Mouse (Mus musculus): ENCODE data around the gene 4430402I18Rik. TPM values are rescaled to one million over a fixed set of nuclear protein-coding genes. Genes with fewer than 3 reads are reported as not detected.

Gene 4430402I18Rik
- polyA plus RNA-seq, 1 experiment from 2014 or later: 3.6 TPM

GRCm38 (mm10) chr19:28995366-28995765 is 27.8 kb upstream of the 4430402I18Rik start:
- Histone ChIP-seq H3K4me3 (replicated peaks) (no peak overlapping the region), H3K36me3 (peaks cover 39% of the 10 kb centered on the region), H3K9ac (no peak overlapping the region), H3K4me1 (peaks cover 10% of the 10 kb centered on the region), H3K27me3 (no peaks in the 10 kb centered on the region), H3K27ac (replicated peaks) (no peak overlapping the region), H3K4me2 (replicated peaks) (no peak overlapping the region), H3K9me3 (replicated peaks) (no peaks in the 10 kb centered on the region)
- no peak for ATAC-seq (ENCODE audit: insufficient number of reproducible peaks, low FRiP score, low TSS enrichment, low read depth)
- 82% methylated on average over 5 of the region's 5 CpGs for WGBS

GRCm38 (mm10) chr19:28994870-28995269 is 27.3 kb upstream of the 4430402I18Rik start:
- H3K9ac ChIP-seq: no peak overlapping the region

GRCm38 (mm10) chr19:28991391-28991790 is 23.8 kb upstream of the 4430402I18Rik start:
- H3K9me3 ChIP-seq (replicated peaks): no peaks in the 10 kb centered on the region
- WGBS: 65% methylated on average over 5 of the region's 5 CpGs
- 0 out of 2 replicates have a peak overlapping the region, but pooled peaks have one; percentile 86 for H3K9ac ChIP-seq
- H3K4me3 ChIP-seq (replicated peaks): peak overlapping the region; percentile 96
- H3K4me2 ChIP-seq (replicated peaks): peak overlapping the region; percentile 71
- H3K27me3 ChIP-seq: no peaks in the 10 kb centered on the region
- H3K27ac ChIP-seq (replicated peaks): peak overlapping the region; percentile 93; the same call in 1 of the 2 replicates
- peaks cover 23% of the 10 kb centered on the region for H3K36me3 ChIP-seq
- no peak for ATAC-seq (ENCODE audit: insufficient number of reproducible peaks, low FRiP score, low TSS enrichment, low read depth)
- H3K4me1 ChIP-seq: peaks cover 10% of the 10 kb centered on the region

More at GRCm38 (mm10) chr19:28994870-28995269, 27.3 kb upstream of the 4430402I18Rik start:
- H3K27me3 ChIP-seq: no peaks in the 10 kb centered on the region
- no peaks in the 10 kb centered on the region for H3K9me3 ChIP-seq (replicated peaks)
- no peak overlapping the region for H3K4me2 ChIP-seq (replicated peaks)
- H3K36me3 ChIP-seq: peaks cover 34% of the 10 kb centered on the region
- peak overlapping the region; percentile 52; the same call in 1 of the 2 replicates for H3K27ac ChIP-seq (replicated peaks)
- ATAC-seq (ENCODE audit: insufficient number of reproducible peaks, low FRiP score, low TSS enrichment, low read depth): no peak
- peaks cover 10% of the 10 kb centered on the region for H3K4me1 ChIP-seq
- 72% methylated on average over 7 of the region's 7 CpGs for WGBS
- no peak overlapping the region for H3K4me3 ChIP-seq (replicated peaks)

- ATAC-seq (ENCODE audit: insufficient number of reproducible peaks, low FRiP score, low TSS enrichment, low read depth): peak; percentile 40
- Histone ChIP-seq H3K4me1 (peaks cover 10% of the 10 kb centered on the region), H3K4me2 (replicated peaks) (peak overlapping the region; percentile 71), H3K27ac (replicated peaks) (peak overlapping the region; percentile 93), H3K9ac (peak overlapping the region; percentile 86), H3K9me3 (replicated peaks) (no peaks in the 10 kb centered on the region), H3K36me3 (peaks cover 17% of the 10 kb centered on the region), H3K27me3 (no peaks in the 10 kb centered on the region), H3K4me3 (replicated peaks) (peak overlapping the region; percentile 96)
- WGBS: under 1% methylated on average over 41 of the region's 41 CpGs
These were observed 23.1 kb upstream of the 4430402I18Rik start for GRCm38 (mm10) chr19:28990590-28991221.

- WGBS: under 1% methylated on average over 37 of the region's 37 CpGs
These were observed 22.6 kb upstream of the 4430402I18Rik start, which contains the start of gene Cdc37l1 for GRCm38 (mm10) chr19:28990194-28990589. Gene Cdc37l1 (plus strand): TSS chr19:28990352.

GRCm38 (mm10) chr19:28989515-28989914 is 21.9 kb upstream of the 4430402I18Rik start:
- ATAC-seq (ENCODE audit: insufficient number of reproducible peaks, low FRiP score, low TSS enrichment, low read depth): no peak
- Histone ChIP-seq H3K4me3 (replicated peaks) (peak overlapping the region; percentile 96), H3K36me3 (0 out of 2 replicates have a peak, but pooled peaks cover 5% of the 10 kb centered on the region), H3K27me3 (no peaks in the 10 kb centered on the region), H3K4me1 (peaks cover 10% of the 10 kb centered on the region), H3K9me3 (replicated peaks) (no peaks in the 10 kb centered on the region), H3K9ac (peak overlapping the region; percentile 86), H3K27ac (replicated peaks) (peak overlapping the region; percentile 93; the same call in 1 of the 2 replicates), H3K4me2 (replicated peaks) (peak overlapping the region; percentile 71)
- WGBS: 62% methylated on average over 8 of the region's 8 CpGs

More at GRCm38 (mm10) chr19:28990194-28990589, 22.6 kb upstream of the 4430402I18Rik start, which contains the start of gene Cdc37l1:
- Histone ChIP-seq H3K27ac (replicated peaks) (peak within 1 kb of the TSS; percentile 93), H3K4me2 (replicated peaks) (peak within 1 kb of the TSS; percentile 71), H3K4me1 (peaks cover 10% of the 10 kb centered on the region), H3K9ac (peak within 1 kb of the TSS; percentile 86), H3K27me3 (no peaks in the 10 kb centered on the region), H3K4me3 (replicated peaks) (peak within 1 kb of the TSS; percentile 96), H3K9me3 (replicated peaks) (no peaks in the 10 kb centered on the region), H3K36me3 (peaks cover 12% of the 10 kb centered on the region; the same call in 1 of the 2 replicates)
- peak; percentile 94 for ATAC-seq (ENCODE audit: insufficient number of reproducible peaks, low FRiP score, low TSS enrichment, low read depth)

GRCm38 (mm10) chr19:28982617-28983016 is 15.0 kb upstream of the 4430402I18Rik start:
- no peak overlapping the region for H3K27ac ChIP-seq (replicated peaks)
- no peaks in the 10 kb centered on the region for H3K4me1 ChIP-seq
- H3K36me3 ChIP-seq: no peaks in the 10 kb centered on the region
- no peak overlapping the region for H3K4me3 ChIP-seq (replicated peaks)
- ATAC-seq (ENCODE audit: insufficient number of reproducible peaks, low FRiP score, low TSS enrichment, low read depth): no peak
- no peaks in the 10 kb centered on the region for H3K9me3 ChIP-seq (replicated peaks)
- WGBS: 72% methylated on average over 7 of the region's 7 CpGs
- no peaks in the 10 kb centered on the region for H3K27me3 ChIP-seq
- H3K9ac ChIP-seq: no peak overlapping the region
- no peak overlapping the region for H3K4me2 ChIP-seq (replicated peaks)

- WGBS: 17% methylated on average over 35 of the region's 35 CpGs
- peak overlapping the region; percentile 26; the same call in 1 of the 2 replicates for H3K9ac ChIP-seq
- H3K4me3 ChIP-seq (replicated peaks): peak overlapping the region; percentile 36
These were observed 7.4 kb upstream of the 4430402I18Rik start for GRCm38 (mm10) chr19:28974862-28975611.

GRCm38 (mm10) chr19:28970251-28970650 is 2.7 kb upstream of the 4430402I18Rik start:
- Histone ChIP-seq H3K36me3 (no peaks in the 10 kb centered on the region), H3K4me1 (no peaks in the 10 kb centered on the region), H3K4me2 (replicated peaks) (no peak overlapping the region), H3K27me3 (no peaks in the 10 kb centered on the region), H3K9ac (no peak overlapping the region), H3K27ac (replicated peaks) (no peak overlapping the region), H3K4me3 (replicated peaks) (no peak overlapping the region), H3K9me3 (replicated peaks) (no peaks in the 10 kb centered on the region)
- no peak for ATAC-seq (ENCODE audit: insufficient number of reproducible peaks, low FRiP score, low TSS enrichment, low read depth)
- WGBS: 63% methylated on average over 11 of the region's 11 CpGs

More at GRCm38 (mm10) chr19:28974862-28975611, 7.4 kb upstream of the 4430402I18Rik start:
- ATAC-seq (ENCODE audit: insufficient number of reproducible peaks, low FRiP score, low TSS enrichment, low read depth): no peak
- Histone ChIP-seq H3K36me3 (no peaks in the 10 kb centered on the region), H3K9me3 (replicated peaks) (no peaks in the 10 kb centered on the region), H3K4me2 (replicated peaks) (peak overlapping the region; percentile 77), H3K4me1 (0 out of 2 replicates have a peak, but pooled peaks cover 3% of the 10 kb centered on the region), H3K27me3 (no peaks in the 10 kb centered on the region), H3K27ac (replicated peaks) (no peak overlapping the region)

- no peak overlapping the region for H3K27ac ChIP-seq (replicated peaks)
- 90% methylated on average over 5 of the region's 5 CpGs for WGBS
- H3K36me3 ChIP-seq: no peaks in the 10 kb centered on the region
- no peak overlapping the region for H3K9ac ChIP-seq
- H3K9me3 ChIP-seq (replicated peaks): no peaks in the 10 kb centered on the region
- no peak for ATAC-seq (ENCODE audit: insufficient number of reproducible peaks, low FRiP score, low TSS enrichment, low read depth)
- H3K27me3 ChIP-seq: no peaks in the 10 kb centered on the region
- no peak overlapping the region for H3K4me2 ChIP-seq (replicated peaks)
- no peak overlapping the region for H3K4me3 ChIP-seq (replicated peaks)
- peaks cover 7% of the 10 kb centered on the region for H3K4me1 ChIP-seq
These were observed 1.6 kb upstream of the 4430402I18Rik start for GRCm38 (mm10) chr19:28969231-28969630.

GRCm38 (mm10) chr19:28968178-28968577 is 578 bp upstream of the 4430402I18Rik start:
- WGBS: 60% methylated on average over 4 of the region's 4 CpGs

More at GRCm38 (mm10) chr19:28968178-28968577, 578 bp upstream of the 4430402I18Rik start:
- no peak for ATAC-seq (ENCODE audit: insufficient number of reproducible peaks, low FRiP score, low TSS enrichment, low read depth)
- Histone ChIP-seq H3K9ac (no peak overlapping the region), H3K4me2 (replicated peaks) (0 out of 2 replicates have a peak overlapping the region, but pooled peaks have one; percentile 6), H3K27me3 (no peaks in the 10 kb centered on the region), H3K27ac (replicated peaks) (no peak overlapping the region), H3K4me3 (replicated peaks) (no peak overlapping the region), H3K9me3 (replicated peaks) (no peaks in the 10 kb centered on the region), H3K36me3 (no peaks in the 10 kb centered on the region), H3K4me1 (peaks cover 7% of the 10 kb centered on the region)
